Mouse (Mus musculus) gonadal fat pad, adult 2 months (tissue): Measurements from ENCODE around the gene Tmem33. TPM values are rescaled to one million over a fixed set of nuclear protein-coding genes. Genes with fewer than 3 reads are reported as not detected.

ENCODE experiments used
- DNase-seq: peaks from one replicate; pipeline ENCODE4 v3.0.0-alpha.2; 2012; ENCODE audit warnings: low read depth
- polyA plus RNA-seq: library from polyadenylated mRNA; depleted of rRNA; stranded (reverse); fragments of >200 nt; gene quantifications from 2 replicates; pipeline ENCODE4 v1.2.3, GENCODE M21; 2012; rRNA removed

Tmem33 gene
- 94.2 and 133 TPM in 2 replicates for polyA plus RNA-seq

DNA sequence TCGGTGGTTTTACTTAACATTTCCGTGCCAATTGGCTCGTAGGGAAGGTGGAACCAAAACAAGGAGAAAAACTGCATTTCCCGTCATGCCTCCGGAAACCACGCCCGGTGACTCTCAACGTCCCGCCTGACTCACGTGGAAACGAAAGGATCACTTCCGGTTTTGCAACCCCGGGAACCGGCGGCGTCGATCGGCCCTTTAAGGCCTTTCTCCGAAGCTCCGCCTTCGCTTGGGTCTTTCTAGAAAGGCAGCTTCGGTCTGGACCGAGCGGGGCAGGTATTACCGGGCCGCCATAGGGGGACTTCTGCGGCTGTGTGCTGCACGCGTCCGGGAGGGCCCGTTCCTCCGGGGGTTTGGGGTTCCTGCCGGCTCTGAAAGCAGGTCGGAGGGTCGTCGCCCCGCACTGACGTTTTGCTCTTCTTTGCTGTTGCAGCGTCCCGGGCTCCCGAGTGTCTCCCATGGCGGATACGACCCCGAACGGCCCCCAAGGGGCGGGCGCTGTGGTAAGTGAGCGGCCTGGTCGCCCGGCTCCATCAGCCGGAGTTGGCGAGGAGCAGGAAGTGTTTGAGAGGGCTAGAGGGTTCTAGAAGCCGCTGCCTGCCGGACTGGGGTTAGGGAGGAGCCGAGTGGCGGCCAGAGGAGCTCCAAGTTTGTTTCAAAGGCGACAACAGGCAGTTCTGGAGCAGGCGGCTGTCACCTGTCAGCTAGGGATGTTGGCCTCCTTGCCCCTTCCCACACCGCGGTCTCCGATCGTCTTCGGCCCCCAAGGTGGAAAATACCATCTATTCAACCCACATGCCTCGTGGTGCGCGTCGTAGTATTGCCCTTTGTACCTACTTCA is at the start of gene Tmem33:
Gene Tmem33, plus strand, starts transcription at position 35 of the 841 bp plus-strand sequence.
- peak; percentile 79 for DNase-seq

DNA sequence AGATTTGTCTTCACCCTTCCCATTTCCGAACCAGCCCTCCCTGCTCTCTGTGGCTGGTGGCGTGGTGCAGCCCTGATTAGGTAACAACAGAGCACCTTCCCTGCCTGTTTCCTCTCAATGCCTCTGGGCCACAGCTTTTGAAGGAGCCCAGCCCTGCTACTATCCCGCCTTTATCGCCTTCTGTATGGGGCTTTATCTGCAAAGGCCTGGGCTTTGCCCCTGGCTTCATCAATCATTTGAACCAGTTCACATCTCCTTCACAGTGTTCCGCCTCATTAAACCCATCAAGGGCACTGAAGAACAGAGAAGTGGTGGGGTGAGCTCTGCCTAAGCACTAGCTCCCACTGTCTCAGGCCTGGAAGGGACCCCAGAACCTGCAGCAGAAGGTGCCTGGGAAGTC is 47.2 kb upstream of the Tmem33 start:
- no peak for DNase-seq

DNA sequence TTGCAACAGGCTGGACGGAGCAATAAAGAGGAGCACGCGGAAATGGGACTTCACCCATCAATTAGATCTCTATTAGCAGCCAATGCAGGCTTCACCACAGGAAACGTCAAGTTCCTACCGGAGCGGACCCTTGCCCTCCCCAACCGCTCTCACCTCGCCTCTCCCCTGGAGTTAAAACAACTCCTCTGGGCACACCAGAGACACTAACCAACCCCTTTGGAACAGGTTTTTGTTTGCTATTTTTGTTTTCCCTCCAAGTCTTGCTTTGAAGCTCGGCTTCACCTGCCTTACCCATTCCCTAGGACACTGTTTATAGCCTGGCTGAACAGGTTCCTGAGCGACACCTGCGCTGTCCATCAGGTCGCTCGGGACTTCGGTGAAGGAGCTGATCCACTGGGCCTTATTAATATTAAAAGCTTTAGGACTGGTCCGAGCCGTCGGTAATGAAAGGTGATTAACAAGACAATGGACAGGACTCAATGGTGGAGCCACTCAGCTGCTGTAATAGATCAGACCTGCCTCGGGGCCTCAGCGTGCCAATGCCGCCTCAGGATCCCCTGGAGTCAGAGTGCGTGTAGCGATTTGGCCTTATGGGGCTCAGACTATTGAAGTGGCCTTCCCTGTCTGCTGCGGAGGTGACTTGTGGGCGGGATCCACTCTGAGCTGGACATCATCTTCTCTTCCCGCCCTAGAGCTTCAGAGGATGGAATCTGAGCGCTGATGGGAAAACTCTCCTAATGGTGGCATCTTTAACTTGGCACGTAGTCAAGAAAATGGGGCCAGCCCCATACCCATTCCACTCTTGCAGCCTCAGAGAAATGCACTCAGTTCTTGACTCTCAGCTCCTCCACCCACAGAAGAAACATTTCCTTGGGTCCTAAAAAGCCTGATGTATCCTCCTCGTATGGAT is 45.0 kb upstream of the Tmem33 start:
- no peak for DNase-seq

DNA sequence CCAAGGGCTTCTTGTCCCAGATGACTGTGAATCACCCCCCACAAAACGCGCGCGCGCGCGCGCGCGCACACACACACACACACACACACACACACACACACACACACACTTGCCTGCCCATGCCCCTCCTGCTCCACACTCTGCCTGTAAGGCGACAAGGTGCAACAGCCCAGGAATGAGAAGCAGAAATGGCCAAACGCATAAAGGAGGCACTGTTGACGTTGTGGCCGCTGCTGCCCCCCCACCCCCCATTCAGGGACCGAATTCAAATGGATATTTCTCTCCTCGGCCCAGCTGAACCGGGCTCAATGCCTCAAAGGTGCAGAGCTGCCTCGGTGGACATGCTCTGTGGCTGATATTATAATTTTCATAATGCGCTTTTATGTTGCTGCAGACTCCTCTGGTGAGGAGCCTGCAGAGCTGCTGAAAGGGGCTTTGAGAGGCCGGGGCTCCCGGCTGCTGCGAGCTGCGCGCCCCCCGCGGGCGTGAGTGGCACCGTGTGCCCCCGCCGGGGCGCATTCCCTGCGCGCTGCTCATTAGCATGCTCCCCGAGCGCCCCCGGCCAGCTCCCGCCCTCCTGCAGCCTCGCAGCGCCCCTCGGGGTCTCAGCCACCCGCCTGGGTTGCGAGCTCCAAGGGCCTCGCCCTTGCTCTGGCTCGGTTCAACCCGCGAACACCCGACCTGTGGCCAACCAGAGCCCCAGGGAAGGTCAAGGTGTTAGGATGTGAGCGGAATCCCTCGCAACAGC is 44.2 kb upstream of the Tmem33 start:
- no peak for DNase-seq

DNA sequence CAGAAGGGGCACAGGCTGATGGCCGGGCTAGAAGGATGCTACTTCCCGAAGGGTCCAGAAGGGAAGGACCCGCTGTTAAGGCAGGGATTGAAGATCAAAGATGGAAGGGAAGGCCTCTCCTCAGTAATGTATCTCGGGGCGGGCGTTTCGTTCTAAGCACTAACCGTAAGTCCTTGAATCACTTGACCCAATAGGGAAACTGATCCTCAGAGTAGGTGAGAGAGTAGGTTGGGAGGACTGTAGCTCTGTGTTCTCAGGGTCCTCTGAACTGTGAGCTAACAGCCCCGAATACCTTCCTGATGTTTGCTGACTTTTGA is 43.6 kb upstream of the Tmem33 start:
- no peak for DNase-seq

DNA sequence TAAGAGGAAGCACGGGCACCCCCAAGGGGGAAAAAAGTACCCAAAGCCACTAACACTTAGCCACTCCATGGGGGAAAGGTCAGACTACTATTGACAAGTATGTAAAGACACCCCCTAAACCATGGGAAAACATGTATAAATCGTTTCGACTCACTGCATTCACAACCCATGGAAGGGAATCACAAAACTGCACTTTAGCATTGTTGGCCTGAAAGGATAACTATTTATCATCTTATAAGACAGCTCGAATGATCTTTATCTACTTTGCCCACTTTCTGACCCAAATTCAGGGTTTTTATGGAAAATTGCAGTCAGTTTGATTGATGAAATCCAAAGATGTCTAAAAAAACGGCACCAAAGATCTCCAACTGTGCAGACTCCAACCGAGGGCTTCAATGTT is 38.5 kb upstream of the Tmem33 start:
- no peak for DNase-seq

DNA sequence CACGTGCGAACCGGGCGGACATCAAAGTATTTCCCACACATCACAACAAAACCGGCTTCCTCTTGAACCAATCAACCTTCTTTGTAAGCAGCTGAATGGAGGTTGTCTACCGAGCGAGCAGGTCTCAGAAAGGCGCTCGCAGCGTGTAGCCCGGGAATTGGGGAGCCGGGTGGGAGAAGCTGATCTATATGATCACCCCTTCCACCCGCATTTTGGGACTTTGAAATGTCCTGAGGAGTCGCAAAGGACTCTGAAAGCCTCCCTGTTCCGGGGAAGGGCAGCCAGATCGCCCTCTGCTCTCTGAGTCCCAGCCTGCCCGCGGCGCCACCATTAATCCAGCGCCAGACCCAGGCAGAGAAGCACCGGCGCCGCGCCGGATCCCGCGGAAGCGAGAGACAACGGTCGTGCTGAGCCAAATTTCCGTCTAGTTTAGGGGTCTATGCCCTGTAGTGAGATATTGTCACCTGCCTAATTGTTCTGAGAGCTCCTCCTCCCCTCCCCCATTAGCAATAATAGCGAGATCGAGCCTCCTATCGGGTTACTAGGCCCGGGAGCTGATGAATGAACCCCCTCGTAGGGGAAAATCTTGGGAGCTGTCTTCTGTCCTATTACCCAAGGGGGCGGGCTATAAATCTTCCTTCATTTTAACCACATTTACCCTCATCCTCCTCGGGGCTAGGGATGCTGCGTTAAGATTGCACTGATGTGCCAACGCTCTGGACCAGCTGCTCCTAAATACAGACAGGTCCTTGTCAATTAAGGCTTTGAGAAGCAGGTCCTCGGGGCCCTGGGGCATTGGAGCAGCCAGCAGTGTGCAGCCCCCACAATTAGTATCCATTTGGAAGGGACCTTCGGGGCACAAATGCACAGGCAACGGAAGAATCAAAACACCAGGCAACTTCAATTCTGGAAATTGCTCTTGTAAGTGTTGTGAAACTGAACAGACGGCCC is 37.6 kb upstream of the Tmem33 start:
- no peak for DNase-seq

DNA sequence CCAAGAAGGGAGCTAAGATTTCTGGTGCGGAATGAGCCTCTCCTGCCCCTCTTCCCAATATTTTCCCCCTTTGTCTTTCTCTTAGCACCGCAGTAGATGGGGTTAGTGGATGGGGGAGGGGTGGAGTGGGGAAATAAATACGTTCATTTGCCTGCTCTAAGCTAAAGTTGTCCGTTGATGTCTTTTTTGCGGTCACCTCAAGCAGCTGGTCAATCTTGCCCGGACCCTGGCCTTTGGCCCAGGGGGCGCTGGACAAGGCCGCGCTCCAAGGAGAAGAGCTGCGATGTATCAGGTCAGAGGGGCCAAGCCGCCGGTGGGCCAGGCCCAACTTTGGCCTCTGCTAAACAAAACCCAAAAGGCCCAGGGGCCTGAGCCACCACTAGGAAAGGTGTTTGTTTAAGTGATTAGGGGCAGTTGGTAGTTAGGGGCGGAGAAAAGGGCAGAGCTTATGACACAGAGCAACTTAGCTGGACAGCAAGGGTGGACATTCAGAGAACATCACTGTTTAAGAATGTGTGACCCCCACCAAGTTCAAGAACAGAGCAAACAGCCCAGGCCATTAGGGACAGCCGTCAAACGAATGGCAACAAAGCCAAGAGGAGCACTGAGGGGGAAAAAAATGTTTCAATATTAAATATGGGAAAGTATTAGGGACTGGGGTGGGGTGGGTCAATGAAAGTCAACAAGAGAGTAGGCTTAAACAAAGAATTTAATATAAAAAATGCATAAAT is 36.8 kb upstream of the Tmem33 start:
- DNase-seq = no peak

DNA sequence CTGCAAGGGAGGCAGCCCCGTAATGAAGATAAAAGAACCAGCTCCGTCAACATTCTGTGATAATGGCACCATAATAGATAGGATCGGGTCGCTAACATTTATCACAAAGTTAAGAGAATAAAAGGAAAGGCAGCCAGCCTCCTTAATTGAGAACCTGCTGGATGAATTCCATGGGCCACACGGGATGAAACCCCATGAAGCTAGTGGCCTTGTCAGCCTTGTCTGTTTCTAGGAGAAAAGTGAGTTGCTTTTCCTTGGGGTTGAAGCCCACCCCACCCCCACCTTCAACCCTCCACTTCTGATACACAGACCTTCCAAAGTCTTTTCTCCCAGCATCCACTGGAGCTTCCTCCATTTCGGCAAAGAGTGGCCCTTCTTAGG is 36.3 kb upstream of the Tmem33 start:
- DNase-seq = no peak

DNA sequence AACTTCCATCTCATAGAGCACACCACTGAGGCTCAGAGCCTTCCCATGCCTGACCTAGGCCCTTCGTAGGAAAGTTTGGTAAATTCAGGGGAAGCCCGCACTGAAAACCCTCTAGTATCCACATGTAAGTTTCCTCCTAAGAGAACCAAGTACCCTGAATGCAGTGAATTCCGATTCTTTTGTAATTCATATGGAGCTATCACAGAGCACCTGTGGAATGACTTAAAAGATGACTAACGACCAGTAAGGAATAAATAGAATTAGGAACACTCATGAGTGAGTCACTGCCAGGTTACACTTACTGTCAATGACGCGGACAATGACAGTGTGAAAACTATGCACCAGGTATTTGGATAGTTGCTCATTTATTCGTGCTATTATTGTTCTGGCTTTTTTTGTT is 34.6 kb upstream of the Tmem33 start:
- no peak for DNase-seq

DNA sequence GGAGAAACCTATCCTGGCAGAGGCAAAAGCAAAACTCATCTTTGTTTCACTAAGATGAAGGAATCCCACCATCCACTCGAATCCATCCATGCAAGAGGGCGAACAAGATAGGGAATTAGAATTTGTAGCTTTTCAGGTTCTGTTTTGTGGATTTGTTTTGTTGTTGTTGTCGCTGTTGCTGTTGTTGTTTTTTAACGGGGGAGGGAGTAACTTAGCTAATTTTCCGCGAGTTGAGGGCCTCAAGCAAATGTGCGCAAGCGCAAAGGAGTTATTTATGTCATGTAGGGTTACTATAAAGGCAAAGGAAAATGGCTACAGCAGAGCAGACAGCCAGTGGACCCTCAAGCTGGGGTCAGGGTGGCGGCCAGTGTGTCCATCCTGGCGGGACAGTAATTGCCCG is 33.1 kb upstream of the Tmem33 start:
- no peak for DNase-seq

DNA sequence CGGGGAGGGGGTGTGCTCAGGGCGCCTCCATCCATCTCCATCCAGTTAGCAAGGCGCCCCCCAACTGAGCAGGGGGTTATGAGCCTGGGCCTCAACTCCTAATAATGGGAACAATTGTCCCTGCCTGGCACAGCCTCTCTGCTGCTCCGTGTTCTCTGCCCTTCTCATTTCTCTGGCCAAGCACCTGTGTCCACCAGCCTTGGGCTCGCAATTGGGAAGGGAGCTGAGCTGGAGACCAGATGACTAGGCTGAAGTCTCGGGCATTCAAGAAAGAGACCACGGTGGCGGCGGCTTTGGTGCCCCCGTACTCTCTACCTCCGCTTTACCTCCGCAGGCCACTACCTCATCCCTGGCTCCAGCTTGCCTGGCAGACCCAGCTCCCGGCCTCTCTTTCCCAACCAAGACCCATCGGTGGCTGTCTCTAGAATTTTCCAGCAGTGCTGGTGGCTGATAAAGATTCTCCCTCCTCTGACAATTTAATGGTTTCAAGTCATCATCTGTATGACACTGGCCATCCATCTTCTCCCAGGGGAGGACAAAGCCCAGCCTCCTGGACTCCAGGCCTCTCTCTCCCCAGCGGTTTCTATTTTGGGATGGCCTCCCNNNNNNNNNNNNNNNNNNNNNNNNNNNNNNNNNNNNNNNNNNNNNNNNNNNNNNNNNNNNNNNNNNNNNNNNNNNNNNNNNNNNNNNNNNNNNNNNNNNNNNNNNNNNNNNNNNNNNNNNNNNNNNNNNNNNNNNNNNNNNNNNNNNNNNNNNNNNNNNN is 32.5 kb upstream of the Tmem33 start:
- no peak for DNase-seq

DNA sequence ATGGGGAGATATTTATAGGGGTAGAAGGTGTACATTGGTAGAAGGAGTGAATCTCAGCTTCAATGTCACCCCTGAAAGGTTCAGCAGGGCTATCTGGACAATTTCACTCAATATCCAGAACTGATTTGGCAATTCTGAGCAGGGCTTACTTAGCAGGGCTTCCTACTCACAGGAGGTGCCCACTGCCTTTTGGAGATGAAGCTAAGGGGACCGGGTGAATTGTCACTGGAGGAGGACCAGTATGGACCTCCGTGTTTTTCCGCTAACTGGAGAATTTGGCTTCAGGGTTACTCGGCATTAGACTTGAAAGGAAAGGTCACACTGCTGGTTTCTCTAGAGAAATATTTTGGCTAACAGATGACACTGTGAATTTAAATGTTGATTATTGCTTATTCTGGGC is 25.7 kb upstream of the Tmem33 start:
- no peak for DNase-seq

DNA sequence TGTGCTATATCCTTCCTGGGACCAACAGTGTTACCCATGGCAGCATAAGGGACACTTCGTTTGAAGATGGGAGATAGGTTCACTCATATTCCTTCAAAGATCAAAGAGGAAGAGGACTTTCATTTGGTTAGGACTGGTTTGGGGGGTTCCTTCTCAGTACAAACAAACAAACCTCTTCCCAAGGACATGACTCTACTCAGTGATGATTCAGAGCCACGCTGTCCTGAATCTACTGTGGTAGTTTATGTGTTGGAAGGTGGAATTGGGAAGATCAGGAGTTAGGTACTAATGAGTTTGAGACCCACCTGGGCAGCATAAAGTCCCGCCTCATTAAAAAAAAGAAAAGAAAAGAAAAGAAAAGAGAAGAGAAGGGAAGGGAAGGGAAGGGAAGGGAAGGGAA is 24.9 kb upstream of the Tmem33 start:
- no peak for DNase-seq

DNA sequence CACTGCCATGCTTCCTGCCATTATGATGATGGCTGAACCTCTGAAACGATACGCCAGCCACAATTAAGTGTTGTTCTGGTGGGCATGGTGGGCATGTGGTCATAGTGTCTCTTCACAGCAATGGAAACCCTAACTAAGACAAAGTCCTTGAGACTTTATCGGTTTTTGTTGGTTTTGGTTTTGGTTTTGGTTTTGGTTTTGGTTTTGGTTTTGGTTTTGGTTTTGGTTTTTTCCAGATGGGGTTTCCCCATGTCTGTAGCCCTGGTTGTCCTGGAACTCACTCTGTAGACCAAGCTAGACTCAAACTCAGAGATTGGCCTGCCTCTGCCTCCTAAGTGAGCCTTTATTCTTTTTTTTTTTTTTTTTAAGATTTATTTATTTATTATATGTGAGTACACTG is 23.8 kb upstream of the Tmem33 start:
- DNase-seq = no peak

DNA sequence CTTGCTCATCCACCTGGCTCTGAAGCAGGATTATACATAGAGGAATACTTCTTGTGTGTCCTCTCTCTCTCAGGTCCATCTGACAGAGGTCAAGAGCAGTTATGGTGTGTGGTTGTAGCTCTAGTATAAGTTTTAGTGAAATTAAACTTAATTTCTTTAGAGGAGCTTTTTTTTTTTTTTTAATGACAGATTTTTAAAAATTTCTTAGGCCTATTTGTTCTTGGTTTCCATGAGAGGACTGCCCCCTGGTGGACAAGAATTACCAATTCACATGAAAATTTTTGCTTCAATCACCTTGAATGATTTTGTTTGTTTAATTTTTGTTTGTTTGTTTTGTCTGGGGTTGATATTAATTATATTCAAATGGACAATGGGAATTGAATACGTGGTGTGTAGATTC is 22.1 kb upstream of the Tmem33 start:
- DNase-seq = no peak

DNA sequence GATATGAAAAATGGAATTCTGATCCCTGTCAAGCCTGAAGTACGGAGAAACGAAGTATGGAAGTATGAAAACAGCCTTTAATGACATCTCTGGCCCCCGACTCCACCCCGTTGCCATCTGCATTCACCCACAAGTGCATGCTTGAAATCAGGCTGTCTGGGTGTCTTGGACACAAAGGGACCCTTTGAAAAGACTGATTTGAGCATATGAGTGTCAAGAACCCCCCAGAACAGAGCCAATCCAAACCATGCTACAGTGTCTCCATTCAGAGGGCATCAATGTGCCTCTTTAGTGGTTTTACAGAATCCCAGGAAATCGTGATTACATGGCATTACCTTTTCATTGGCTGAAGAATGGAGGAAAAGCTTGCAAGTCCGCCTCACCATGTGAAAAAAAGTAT is 18.7 kb upstream of the Tmem33 start:
- DNase-seq = no peak

DNA sequence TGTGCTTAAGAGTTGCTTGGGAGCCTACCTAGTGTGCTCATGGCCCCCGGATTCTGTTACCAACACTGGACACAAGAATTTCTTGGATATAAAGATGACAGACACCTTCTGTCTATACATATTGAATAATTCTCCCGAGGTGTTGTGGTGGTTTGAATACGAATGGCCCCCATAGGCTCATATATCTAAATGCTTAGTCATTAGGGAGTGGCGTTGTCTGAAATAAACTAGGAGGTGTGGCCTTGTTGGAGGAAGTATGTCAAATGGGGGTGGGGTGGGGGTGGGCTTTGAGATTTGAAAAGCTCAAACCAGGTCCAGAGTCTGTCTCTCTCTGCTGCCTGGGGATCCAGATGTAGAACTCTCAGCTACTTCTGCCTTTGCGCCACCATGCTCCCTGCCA is 17.1 kb upstream of the Tmem33 start:
- no peak for DNase-seq

DNA sequence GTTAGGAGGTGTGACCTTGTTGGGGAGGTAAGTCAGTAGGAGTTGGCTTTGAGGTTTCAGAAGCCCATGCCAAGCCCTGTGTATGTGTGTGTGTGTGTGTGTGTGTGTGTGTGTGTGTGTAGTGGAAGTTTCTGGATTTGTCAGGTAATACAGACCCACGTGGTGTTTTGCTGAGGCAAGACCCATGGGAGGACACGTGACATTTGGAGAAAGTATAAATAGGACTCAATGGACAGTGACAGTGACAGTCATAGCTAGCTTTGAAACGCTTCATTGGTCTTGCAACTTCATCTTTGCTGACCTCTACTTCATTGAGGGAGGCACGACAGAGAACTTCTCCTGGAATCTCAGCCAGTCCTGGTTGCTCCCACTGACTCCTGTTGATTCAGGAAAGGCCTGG is 8.1 kb upstream of the Tmem33 start:
- no peak for DNase-seq

DNA sequence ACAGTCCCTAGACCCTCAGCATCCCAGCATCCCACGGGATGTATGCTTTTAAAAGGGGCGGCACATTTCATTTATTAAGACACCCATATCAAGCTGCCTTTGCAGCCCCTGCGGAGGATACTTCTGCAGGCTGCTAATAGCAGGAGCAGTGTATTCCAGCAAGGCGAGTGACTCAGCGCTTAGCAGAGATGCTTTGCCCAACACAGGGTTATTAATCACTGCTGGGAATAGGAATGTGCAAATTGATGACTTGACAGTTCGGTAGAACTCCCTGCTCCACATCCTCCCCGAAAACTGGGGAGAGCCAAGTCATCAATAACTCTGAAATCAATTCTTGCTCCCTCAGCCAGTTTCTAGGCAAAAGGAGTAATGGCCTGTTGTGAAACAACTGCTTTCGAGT is 4.7 kb upstream of the Tmem33 start:
- DNase-seq = no peak
